Mouse (Mus musculus): Measurements from ENCODE around the gene Crot. TPM values are rescaled to one million over a fixed set of nuclear protein-coding genes. Genes with fewer than 3 reads are reported as not detected.
"Not testable (repeated sequence)": the region's sequence is repeated elsewhere in the genome, so short reads cannot be mapped to it uniquely, and the experiment has no call there.

The Crot gene
- polyA plus RNA-seq, 1 experiment: 12.8 TPM

DNA sequence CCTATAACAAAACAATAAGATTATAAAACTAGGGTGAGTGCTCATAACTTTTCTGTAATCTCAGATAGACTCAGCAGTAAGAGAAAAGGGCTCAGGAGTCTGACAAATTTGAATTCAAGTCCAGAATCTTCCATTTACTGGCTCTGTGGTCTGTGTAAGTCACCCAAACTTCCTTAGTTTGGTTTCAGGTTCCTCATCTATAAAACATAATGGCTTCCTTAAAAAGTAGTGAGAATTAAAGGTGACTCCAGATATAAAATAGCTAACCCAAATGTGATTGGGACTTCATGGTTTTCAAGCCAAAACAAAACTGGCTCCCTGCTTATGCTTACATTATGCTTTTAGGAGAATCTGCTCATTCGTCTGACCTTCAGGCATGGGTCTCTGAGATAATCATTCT is 35.5 kb upstream of the Crot start:
- DNase-seq (ENCODE audit: low read depth): no peak
- TF ChIP-seq CTCF (IDR thresholded peaks at IDR 0.05; ENCODE audit: borderline replicate concordance, extremely low read depth, insufficient read depth, insufficient read length) (no peak), POLR2A (IDR thresholded peaks at IDR 0.05; ENCODE audit: borderline replicate concordance, extremely low read depth, insufficient read depth, insufficient read length, poor library complexity, severe bottlenecking) (no peak)

DNA sequence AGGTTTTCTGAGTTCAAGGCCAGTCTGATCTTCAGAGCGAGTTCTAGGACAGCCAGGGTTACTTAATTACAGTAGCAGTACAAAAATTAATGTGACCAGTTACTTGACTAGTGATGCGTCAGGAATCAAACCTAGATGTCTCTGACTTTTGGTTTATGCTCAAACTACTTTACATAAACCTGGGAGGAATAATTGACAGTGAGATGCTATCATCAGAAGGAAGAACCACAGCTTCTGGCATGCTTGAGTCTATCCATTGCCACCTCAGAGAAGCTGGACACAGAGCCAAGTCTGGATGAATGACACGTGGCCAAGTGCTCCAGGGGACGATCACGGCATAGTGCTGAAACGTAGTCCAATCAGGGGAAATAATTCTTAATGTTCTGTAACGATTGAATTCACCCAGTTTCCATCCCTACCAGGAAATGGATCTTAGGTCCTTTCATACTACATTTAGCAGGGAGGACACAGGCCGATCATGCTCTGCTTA is 35.0 kb upstream of the Crot start:
- DNase-seq (ENCODE audit: low read depth): no peak
- TF ChIP-seq POLR2A (IDR thresholded peaks at IDR 0.05; ENCODE audit: borderline replicate concordance, extremely low read depth, insufficient read depth, insufficient read length, poor library complexity, severe bottlenecking) (no peak), CTCF (IDR thresholded peaks at IDR 0.05; ENCODE audit: borderline replicate concordance, extremely low read depth, insufficient read depth, insufficient read length) (no peak)

DNA sequence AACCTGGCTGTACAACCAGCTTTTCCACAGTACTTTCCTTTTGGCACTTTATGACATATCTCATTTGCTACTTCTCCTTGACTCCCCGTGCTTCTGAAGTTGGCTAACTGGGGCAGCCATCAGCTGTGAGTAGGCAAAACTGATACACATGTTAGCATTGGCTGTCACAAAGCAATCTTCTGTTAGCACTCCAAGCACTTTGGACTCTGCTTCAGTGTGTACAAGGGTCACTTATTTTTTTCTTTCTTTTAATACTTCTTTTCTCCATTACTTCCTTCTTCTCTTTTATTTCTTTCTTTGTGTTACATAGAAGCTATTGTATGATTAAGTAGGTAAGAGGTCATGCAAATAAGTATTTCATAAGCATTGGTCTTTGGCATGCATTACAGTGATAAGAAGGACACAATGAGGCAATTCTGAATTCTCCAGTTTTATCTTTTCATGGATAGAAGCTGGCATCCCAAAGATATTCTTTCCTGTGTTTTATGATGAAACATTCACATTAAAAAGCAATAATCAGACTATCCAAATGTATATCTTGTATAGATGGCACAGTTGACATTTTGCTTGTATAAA is 31.2 kb upstream of the Crot start:
- no peak for TF ChIP-seq CTCF (IDR thresholded peaks at IDR 0.05; ENCODE audit: borderline replicate concordance, extremely low read depth, insufficient read depth, insufficient read length)
- no peak for TF ChIP-seq POLR2A (IDR thresholded peaks at IDR 0.05; ENCODE audit: borderline replicate concordance, extremely low read depth, insufficient read depth, insufficient read length, poor library complexity, severe bottlenecking)
- no peak for DNase-seq (ENCODE audit: low read depth)

DNA sequence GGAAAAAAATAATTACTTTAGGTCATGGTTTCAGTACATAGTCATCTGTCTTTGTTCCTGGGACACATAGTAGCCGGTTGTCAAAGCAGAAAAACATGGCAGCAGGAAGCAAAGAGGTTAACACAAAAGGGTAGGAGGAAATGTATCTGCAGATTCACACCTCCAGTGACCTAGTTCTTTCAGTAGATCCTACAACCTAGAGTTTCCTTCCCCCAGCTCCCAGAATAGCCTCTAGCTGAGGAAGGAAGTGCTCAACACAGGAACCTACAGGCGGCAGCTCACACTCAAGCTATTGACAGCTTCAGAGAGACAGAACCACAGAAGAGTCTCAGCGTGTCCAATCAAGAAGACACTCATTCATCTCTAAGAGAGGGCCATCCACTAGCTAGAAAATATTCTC is 18.2 kb upstream of the Crot start:
- DNase-seq (ENCODE audit: low read depth): no peak
- TF ChIP-seq CTCF (IDR thresholded peaks at IDR 0.05; ENCODE audit: borderline replicate concordance, extremely low read depth, insufficient read depth, insufficient read length) (no peak), POLR2A (IDR thresholded peaks at IDR 0.05; ENCODE audit: borderline replicate concordance, extremely low read depth, insufficient read depth, insufficient read length, poor library complexity, severe bottlenecking) (no peak)

DNA sequence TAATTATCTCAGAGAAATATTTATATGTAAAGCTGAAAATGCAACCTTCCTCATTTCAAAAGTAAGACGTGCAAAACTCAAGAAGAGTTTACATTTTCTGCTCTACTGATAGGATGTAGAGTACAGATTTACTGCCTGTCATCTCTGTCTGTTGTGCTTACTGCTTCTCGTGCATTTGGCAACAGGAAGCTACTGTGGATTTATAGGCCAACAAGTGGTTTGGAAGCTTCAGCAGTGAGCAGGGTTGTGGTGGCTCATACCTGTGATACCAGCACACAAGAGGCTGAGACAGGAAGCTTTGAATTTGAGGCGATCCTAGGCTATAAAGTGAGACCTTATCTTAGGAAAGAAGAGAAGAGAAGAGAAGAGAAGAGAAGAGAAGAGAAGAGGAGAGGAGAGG is 17.6 kb upstream of the Crot start:
- no peak for DNase-seq (ENCODE audit: low read depth)
- no peak for TF ChIP-seq POLR2A (IDR thresholded peaks at IDR 0.05; ENCODE audit: borderline replicate concordance, extremely low read depth, insufficient read depth, insufficient read length, poor library complexity, severe bottlenecking)
- no peak for TF ChIP-seq CTCF (IDR thresholded peaks at IDR 0.05; ENCODE audit: borderline replicate concordance, extremely low read depth, insufficient read depth, insufficient read length)

DNA sequence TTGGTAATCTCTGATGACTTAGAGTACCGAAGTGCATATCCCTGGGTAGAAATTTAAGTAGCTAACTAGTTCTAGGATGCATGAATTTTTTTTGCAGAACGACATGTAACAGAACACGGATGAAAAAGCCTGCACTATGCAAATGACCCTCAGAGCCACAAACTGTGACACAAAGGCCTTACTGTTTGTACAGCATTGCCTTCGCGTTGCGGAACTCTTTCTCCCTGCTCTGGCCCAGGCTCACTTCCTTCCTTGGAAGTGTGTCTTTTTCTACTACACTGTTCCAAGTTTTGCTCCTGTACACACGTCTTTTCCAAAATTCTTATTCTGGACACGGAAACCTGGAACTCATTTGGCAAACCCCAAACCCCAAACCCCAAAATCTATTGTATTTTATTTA is 14.2 kb upstream of the Crot start:
- DNase-seq (ENCODE audit: low read depth): peak; percentile 55
- TF ChIP-seq CTCF (IDR thresholded peaks at IDR 0.05; ENCODE audit: borderline replicate concordance, extremely low read depth, insufficient read depth, insufficient read length) (no peak), POLR2A (IDR thresholded peaks at IDR 0.05; ENCODE audit: borderline replicate concordance, extremely low read depth, insufficient read depth, insufficient read length, poor library complexity, severe bottlenecking) (no peak)

DNA sequence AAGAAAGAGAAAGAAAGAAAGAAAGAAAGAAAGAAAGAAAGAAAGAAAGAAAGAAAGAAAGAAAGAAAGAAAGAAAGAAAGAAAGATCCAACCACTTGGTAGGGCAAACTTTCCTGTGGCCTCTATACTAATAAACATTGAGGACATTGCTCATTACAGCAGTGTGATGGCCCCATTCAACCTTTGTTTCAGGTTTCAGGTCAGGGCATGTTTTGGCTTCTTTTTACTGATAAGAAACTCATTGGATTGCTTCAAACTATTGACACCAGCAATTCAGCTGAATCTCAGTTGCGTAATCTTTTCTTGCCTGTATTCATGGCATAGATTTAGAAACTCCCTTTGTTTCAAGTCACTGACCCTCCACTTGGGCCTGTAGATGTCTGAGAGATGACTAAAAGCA is 13.0 kb upstream of the Crot start:
- no peak for DNase-seq (ENCODE audit: low read depth)
- TF ChIP-seq CTCF (IDR thresholded peaks at IDR 0.05; ENCODE audit: borderline replicate concordance, extremely low read depth, insufficient read depth, insufficient read length) (no peak), POLR2A (IDR thresholded peaks at IDR 0.05; ENCODE audit: borderline replicate concordance, extremely low read depth, insufficient read depth, insufficient read length, poor library complexity, severe bottlenecking) (no peak)

DNA sequence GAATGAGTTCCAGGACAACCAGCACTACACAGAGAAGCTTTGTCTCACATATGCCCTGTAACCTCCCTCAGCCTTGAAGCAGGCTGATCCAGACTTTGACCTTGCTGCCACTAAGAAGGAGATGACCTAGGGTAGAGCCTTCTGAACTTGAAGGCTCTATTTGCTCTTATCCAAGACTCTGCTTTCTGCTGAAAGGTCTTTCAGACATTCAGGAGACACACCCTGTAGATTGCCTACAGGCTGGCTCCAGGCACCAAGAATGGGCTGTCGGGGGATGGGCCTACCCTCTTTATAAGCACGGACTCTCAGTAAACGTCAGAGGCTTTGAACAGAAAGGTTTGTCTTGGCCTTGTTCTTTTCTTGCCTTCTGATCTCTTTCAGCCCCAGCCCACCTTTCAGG is 9.5 kb upstream of the Crot start:
- not testable (repeated sequence) for DNase-seq (ENCODE audit: low read depth)

DNA sequence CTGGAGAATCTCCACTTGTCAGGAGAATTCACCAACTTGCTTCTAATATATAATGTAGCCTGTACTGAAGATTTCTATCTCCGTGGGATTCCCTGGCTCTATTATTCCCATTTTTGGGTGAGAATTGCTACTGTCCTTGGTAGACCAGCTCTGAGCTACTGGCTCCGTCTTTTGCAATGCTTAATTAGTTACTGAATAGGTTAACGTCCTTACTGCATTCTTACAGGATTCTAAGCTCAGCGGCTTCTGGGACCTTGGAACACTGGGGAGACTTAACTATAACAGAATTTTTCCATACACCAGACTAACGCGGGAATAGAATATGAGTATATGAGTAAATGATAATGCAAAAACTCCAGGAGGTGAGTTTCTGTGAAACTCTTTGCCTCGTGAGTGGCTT is 2.9 kb upstream of the Crot start:
- not testable (repeated sequence) for DNase-seq (ENCODE audit: low read depth)

DNA sequence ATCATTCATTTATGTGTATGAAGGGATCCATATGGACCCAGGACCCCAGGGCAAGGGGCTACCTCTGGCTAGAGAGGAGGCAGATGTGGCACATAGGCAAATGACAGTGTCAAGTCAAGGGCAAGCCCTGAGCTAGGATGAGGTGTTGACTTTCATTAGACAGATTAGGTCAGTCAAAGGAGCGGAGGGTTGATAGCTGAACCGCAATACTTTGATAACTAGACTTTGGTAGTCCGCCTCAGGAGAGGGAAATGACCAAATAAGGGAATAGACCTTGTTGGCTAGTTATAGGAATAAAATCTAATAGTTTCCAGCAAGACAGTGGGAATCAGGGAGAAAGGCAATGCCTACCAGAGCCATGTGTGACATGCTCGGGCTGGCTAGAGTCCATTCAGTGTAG is 2.0 kb upstream of the Crot start:
- TF ChIP-seq POLR2A (IDR thresholded peaks at IDR 0.05; ENCODE audit: borderline replicate concordance, extremely low read depth, insufficient read depth, insufficient read length, poor library complexity, severe bottlenecking) (no peak), CTCF (IDR thresholded peaks at IDR 0.05; ENCODE audit: borderline replicate concordance, extremely low read depth, insufficient read depth, insufficient read length) (no peak)
- DNase-seq (ENCODE audit: low read depth): no peak

DNA sequence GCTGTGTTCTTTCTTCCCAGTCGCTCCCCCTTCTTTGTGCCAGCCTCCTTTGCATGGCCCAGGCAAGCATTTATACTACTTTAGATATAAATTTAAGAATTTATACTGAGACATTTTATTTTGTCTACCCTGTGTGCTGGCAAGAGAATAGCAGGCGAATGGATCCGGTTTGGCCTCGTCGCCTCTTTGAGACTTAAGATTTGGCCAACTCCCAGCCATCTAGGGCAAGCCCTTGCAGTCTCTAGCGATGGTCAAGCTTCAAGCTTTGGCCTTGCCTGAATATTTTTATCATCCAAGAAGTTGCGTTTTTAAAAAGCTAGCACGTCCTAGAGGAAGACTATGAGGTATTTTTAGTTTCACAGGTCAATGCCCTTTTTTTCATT is 380 bp upstream of the Crot start:
- no peak for DNase-seq (ENCODE audit: low read depth)
- no peak for TF ChIP-seq POLR2A (IDR thresholded peaks at IDR 0.05; ENCODE audit: borderline replicate concordance, extremely low read depth, insufficient read depth, insufficient read length, poor library complexity, severe bottlenecking)
- TF ChIP-seq CTCF (IDR thresholded peaks at IDR 0.05; ENCODE audit: borderline replicate concordance, extremely low read depth, insufficient read depth, insufficient read length): no peak

DNA sequence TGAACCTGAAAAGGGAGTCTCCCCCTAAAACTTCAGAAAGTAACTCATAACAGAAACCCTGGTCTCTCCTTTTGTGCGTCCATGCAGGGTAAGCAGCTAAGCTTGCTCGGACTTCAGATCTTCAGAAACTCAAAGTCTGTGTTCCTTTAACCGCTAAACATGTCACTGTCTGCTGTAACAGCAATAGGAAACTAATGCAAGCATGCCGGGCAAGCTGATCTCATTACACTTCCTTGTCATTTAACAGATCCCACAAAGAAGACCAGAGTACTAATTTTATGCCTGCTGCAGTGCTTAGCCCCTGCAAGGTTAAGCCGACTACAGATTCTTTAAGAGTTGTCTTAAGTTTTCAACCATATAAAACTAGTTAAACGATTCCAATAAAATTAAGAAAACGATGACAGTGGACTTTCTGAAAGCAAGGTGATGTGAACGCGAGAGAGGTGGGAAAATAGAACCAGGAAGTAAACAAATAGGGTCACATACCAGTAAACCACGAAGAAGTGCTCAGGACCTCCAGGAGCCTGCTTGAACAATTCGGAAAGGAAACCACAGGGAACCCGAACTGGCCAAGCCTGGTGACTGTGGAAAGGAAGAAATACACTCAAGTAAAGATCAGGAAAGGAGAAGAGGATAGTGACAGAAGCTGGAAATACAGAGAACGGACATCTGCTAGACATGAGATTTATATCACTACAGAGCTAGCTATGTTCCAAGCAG is 998 bp downstream of the Crot start:
- TF ChIP-seq CTCF (IDR thresholded peaks at IDR 0.05; ENCODE audit: borderline replicate concordance, extremely low read depth, insufficient read depth, insufficient read length) (no peak), POLR2A (IDR thresholded peaks at IDR 0.05; ENCODE audit: borderline replicate concordance, extremely low read depth, insufficient read depth, insufficient read length, poor library complexity, severe bottlenecking) (no peak)
- DNase-seq (ENCODE audit: low read depth): peak; percentile 32

Measured in brain, embryonic 14.5 days (tissue).